Comparison of ENCODE assay signal across 14 mouse cellular contexts in genomic region chr12:77193225-77193716, GRCm38 (mm10). TPM values are rescaled to one million over a fixed set of nuclear protein-coding genes. Genes with fewer than 3 reads are reported as not detected.
DNase-seq lines count a peak whose midpoint lies in the region; ATAC-seq and TF ChIP-seq lines count a peak whose summit lies in the region.
"Had no signal": no experiment of that assay in that cellular context is flagged by ENCODE, and none has a peak within 500 bp of the region (broad histone marks: within the 10 kb centered on the region; RNA-seq: fewer than 3 reads in every experiment).

No protein-coding gene starts in this region.

- peaks cover 31 to 55% of the 10 kb centered on the region in 2 experiments for H3K4me1 ChIP-seq in MEL (ENCODE audit: control insufficient read depth in 1 of 2, insufficient read depth in 2 of 2, low read length in 2 of 2)
- H3K4me1 ChIP-seq in hindbrain, postnatal 0 days (ENCODE audit: insufficient read depth, low read length), result no peaks in the 10 kb centered on the region
- 0 out of 2 replicates have a peak, but pooled peaks cover 4% of the 10 kb centered on the region for H3K4me1 ChIP-seq in hindbrain, embryonic 10.5 days (replicated peaks)
- H3K4me1 ChIP-seq: forebrain, embryonic 13.5 days; limb, embryonic 13.5 days had no signal

- 84% methylated on average over 4 of the region's 4 CpGs for WGBS in hindbrain, postnatal 0 days
- WGBS in hindbrain, embryonic 10.5 days, result 83% methylated on average over 4 of the region's 4 CpGs

- no peak for TF ChIP-seq POLR2A in MEL (IDR thresholded peaks at IDR 0.05; ENCODE audit: control insufficient read depth in 1 of 2, insufficient read depth in 1 of 2, low read depth in 1 of 2, low read length in 2 of 2, poor library complexity in 1 of 2)

- peak; percentile 58 for DNase-seq in CD4-positive, CD25-positive, alpha-beta regulatory T cell, adult 2 months (ENCODE audit: low read depth, low spot score)
- DNase-seq in MEL (ENCODE audit: low read depth, low spot score), result peak; percentile 76
- peak; percentile 28 for DNase-seq in heart, postnatal 4 days
- DNase-seq in lung, postnatal 4 days, result peak; percentile 26 to 35
- no peak for DNase-seq in hindbrain, postnatal 0 days (ENCODE audit: low spot score)
- DNase-seq in hindbrain, embryonic 10.5 days (ENCODE audit: low spot score), result no peak
- DNase-seq in kidney, adult 11 months, result no peak
- no peak for DNase-seq in frontal cortex, postnatal 14 days (ENCODE audit: low spot score in 2 of 2)
- DNase-seq: adrenal gland, postnatal 10 days; cerebellum, adult 11-12 months had no signal

- H3K79me2 ChIP-seq in MEL (ENCODE audit: control insufficient read depth, insufficient read depth, low read length, poor library complexity), result peaks cover 36% of the 10 kb centered on the region

- no peaks in the 10 kb centered on the region for H3K9me3 ChIP-seq in MEL (replicated peaks; ENCODE audit: insufficient read depth, low read length)
- H3K9me3 ChIP-seq in hindbrain, postnatal 0 days (ENCODE audit: low read length), result no peaks in the 10 kb centered on the region
- no peaks in the 10 kb centered on the region for H3K9me3 ChIP-seq in hindbrain, embryonic 10.5 days
- H3K9me3 ChIP-seq: forebrain, embryonic 13.5 days; limb, embryonic 13.5 days had no signal

- H3K4me3 ChIP-seq in MEL (ENCODE audit: control insufficient read depth in 1 of 2, insufficient read depth in 1 of 2, low read depth in 2 of 2, low read length in 2 of 2), result peak overlapping the region; percentile 13 to 17; a peak in 3 of 4 replicates
- H3K4me3 ChIP-seq in hindbrain, postnatal 0 days (ENCODE audit: low read length), result no peak overlapping the region
- no peak overlapping the region for H3K4me3 ChIP-seq in hindbrain, embryonic 10.5 days
- H3K4me3 ChIP-seq: embryonic facial prominence, embryonic 12.5 days; forebrain, embryonic 13.5 days; limb, embryonic 13.5 days had no signal

- no peak for ATAC-seq in hindbrain, postnatal 0 days
- ATAC-seq: forebrain, embryonic 13.5 days had no signal

- peak; percentile 53 to 72; a peak in 3 of 4 replicates for TF ChIP-seq EP300 in MEL (IDR thresholded peaks at IDR 0.05; ENCODE audit: low read depth in 1 of 2, low read length in 2 of 2)

- peak overlapping the region; percentile 100 for H3K27ac ChIP-seq in MEL (ENCODE audit: control insufficient read depth, low read depth, low read length)
- H3K27ac ChIP-seq in hindbrain, postnatal 0 days, result no peak overlapping the region
- H3K27ac ChIP-seq in hindbrain, embryonic 10.5 days, result no peak overlapping the region
- H3K27ac ChIP-seq: embryonic facial prominence, embryonic 12.5 days; forebrain, embryonic 13.5 days; limb, embryonic 13.5 days; macrophage had no signal

- no peaks in the 10 kb centered on the region for H3K27me3 ChIP-seq in MEL (ENCODE audit: control insufficient read depth in 1 of 2, insufficient read depth in 2 of 2, low read length in 2 of 2)
- H3K27me3 ChIP-seq in hindbrain, postnatal 0 days (ENCODE audit: insufficient read depth, low read length), result no peaks in the 10 kb centered on the region
- H3K27me3 ChIP-seq in hindbrain, embryonic 10.5 days (ENCODE audit: insufficient read depth, poor library complexity, severe bottlenecking), result no peaks in the 10 kb centered on the region
- H3K27me3 ChIP-seq: embryonic facial prominence, embryonic 12.5 days; forebrain, embryonic 13.5 days; limb, embryonic 13.5 days had no signal

- peak overlapping the region; percentile 95 for H3K9ac ChIP-seq in MEL (ENCODE audit: control insufficient read depth, low read depth, low read length, poor library complexity, severe bottlenecking)
- no peak overlapping the region for H3K9ac ChIP-seq in hindbrain, postnatal 0 days (replicated peaks; ENCODE audit: low read length)
- H3K9ac ChIP-seq: embryonic facial prominence, embryonic 12.5 days; forebrain, embryonic 13.5 days; limb, embryonic 13.5 days had no signal

- no peak for TF ChIP-seq CTCF in MEL (IDR thresholded peaks at IDR 0.05 in 2 of 3, conservative IDR thresholded peaks at IDR 0.05 in 1 of 3; ENCODE audit: control insufficient read depth in 1 of 3, insufficient read depth in 1 of 3, low read depth in 2 of 3, low read length in 3 of 3, poor library complexity in 1 of 3, severe bottlenecking in 1 of 3)
- no peak for TF ChIP-seq CTCF in hindbrain, postnatal 0 days (IDR thresholded peaks at IDR 0.05; ENCODE audit: low read depth)

- peaks cover 0 to 63% of the 10 kb centered on the region in 2 experiments; a peak in 2 of 4 replicates for H3K36me3 ChIP-seq in MEL (ENCODE audit: control insufficient read depth in 1 of 2, insufficient read depth in 2 of 2, low read length in 2 of 2)
- H3K36me3 ChIP-seq in hindbrain, postnatal 0 days (ENCODE audit: insufficient read depth, low read length), result no peaks in the 10 kb centered on the region
- H3K36me3 ChIP-seq in hindbrain, embryonic 10.5 days, result no peaks in the 10 kb centered on the region
- H3K36me3 ChIP-seq: embryonic facial prominence, embryonic 12.5 days; limb, embryonic 13.5 days had no signal

- no peak; the same call in 1 of the 2 replicates for TF ChIP-seq RAD21 in MEL (IDR thresholded peaks at IDR 0.05; ENCODE audit: low read depth, low read length)

- no peak overlapping the region for H3K4me2 ChIP-seq in hindbrain, postnatal 0 days (ENCODE audit: low read depth, low read length)
- H3K4me2 ChIP-seq: embryonic facial prominence, embryonic 12.5 days; forebrain, embryonic 13.5 days; limb, embryonic 13.5 days had no signal

TF ChIP-seq in MEL, 35 proteins besides CTCF, POLR2A, EP300 and RAD21:
- peak; percentile 8; the same call in 1 of the 2 replicates for TF ChIP-seq SMC3 (IDR thresholded peaks at IDR 0.05; ENCODE audit: low read depth, low read length)
- 0 out of 2 replicates have a peak, but pooled peaks have one; percentile 14 for TF ChIP-seq MYC (IDR thresholded peaks at IDR 0.05; ENCODE audit: low read depth, low read length)
- no peak for TF ChIP-seq UBTF (IDR thresholded peaks at IDR 0.05; ENCODE audit: borderline replicate concordance, insufficient read depth, low read depth, low read length)
- peak; percentile 95 for TF ChIP-seq ETS1 (IDR thresholded peaks at IDR 0.05; ENCODE audit: low read depth, low read length)
- 0 out of 2 replicates have a peak, but pooled peaks have one; percentile 30 for TF ChIP-seq MYB (IDR thresholded peaks at IDR 0.05; ENCODE audit: low read depth, low read length)
- TF ChIP-seq CHD2 (IDR thresholded peaks at IDR 0.05; ENCODE audit: low read length), result no peak
- TF ChIP-seq JUND (IDR thresholded peaks at IDR 0.05; ENCODE audit: low read depth, low read length), result no peak
- no peak for TF ChIP-seq POLR2AphosphoS5 (IDR thresholded peaks at IDR 0.05; ENCODE audit: borderline replicate concordance, low read depth, low read length)
- 0 out of 2 replicates have a peak, but pooled peaks have one; percentile 48 for TF ChIP-seq ELF1 (IDR thresholded peaks at IDR 0.05; ENCODE audit: low read depth, low read length)
- TF ChIP-seq USF2 (IDR thresholded peaks at IDR 0.05; ENCODE audit: borderline replicate concordance in 1 of 2, insufficient read depth in 1 of 2, low read depth in 1 of 2, low read length in 2 of 2), result no peak
- TF ChIP-seq ZC3H11A (IDR thresholded peaks at IDR 0.05; ENCODE audit: low read depth, low read length), result 0 out of 2 replicates have a peak, but pooled peaks have one; percentile 0
- peak; percentile 75 for TF ChIP-seq MAX (IDR thresholded peaks at IDR 0.05; ENCODE audit: low read length)
- TF ChIP-seq GABPA (IDR thresholded peaks at IDR 0.05; ENCODE audit: low read depth, low read length), result 0 out of 2 replicates have a peak, but pooled peaks have one; percentile 36
- 0 out of 2 replicates have a peak, but pooled peaks have one; percentile 44 for TF ChIP-seq HCFC1 (IDR thresholded peaks at IDR 0.05; ENCODE audit: low read depth, low read length)
- TF ChIP-seq MEF2A (IDR thresholded peaks at IDR 0.05; ENCODE audit: extremely low read depth, insufficient replicate concordance, low read depth, low read length, poor library complexity, severe bottlenecking), result peak; percentile 96
- TF ChIP-seq POLR2AphosphoS2 (IDR thresholded peaks at IDR 0.05; ENCODE audit: low read length), result no peak
- peak; percentile 28; the same call in 1 of the 2 replicates for TF ChIP-seq TCF12 (IDR thresholded peaks at IDR 0.05; ENCODE audit: low read depth, low read length)
- 0 out of 2 replicates have a peak, but pooled peaks have one; percentile 26 for TF ChIP-seq ZNF384 (IDR thresholded peaks at IDR 0.05; ENCODE audit: low read depth, low read length)
- peak; percentile 79 for TF ChIP-seq SIN3A (IDR thresholded peaks at IDR 0.05; ENCODE audit: low read length)
- TF ChIP-seq BHLHE40 (IDR thresholded peaks at IDR 0.05; ENCODE audit: borderline replicate concordance, low read depth, low read length), result peak; percentile 49; the same call in 1 of the 2 replicates
- TF ChIP-seq MAZ (IDR thresholded peaks at IDR 0.05; ENCODE audit: low read depth, low read length), result no peak
- TF ChIP-seq MXI1 (IDR thresholded peaks at IDR 0.05; ENCODE audit: low read depth, low read length), result no peak
- TF ChIP-seq ZMIZ1 (IDR thresholded peaks at IDR 0.05; ENCODE audit: low read depth, low read length), result peak; percentile 38; the same call in 1 of the 2 replicates
- peak; percentile 26; the same call in 1 of the 2 replicates for TF ChIP-seq NELFE (IDR thresholded peaks at IDR 0.05; ENCODE audit: low read depth, low read length)

RNA-seq across cellular contexts. Expression of gene Fut8, which starts 44.7 kb away (rescaled TPM):
- 61.3 and 82.5 TPM in 2 replicates for total RNA-seq in MEL (2012; rRNA removed)
- polyA plus RNA-seq in MEL (2012; ENCODE audit: insufficient read depth in 1 of 2, insufficient read length in 2 of 2, low read depth in 1 of 2, low replicate concordance in 2 of 2, missing spikeins in 1 of 2), result 10 to 100 TPM; 73.7 to 90.0 TPM
- total RNA-seq in heart, postnatal 4 days (2021), result 10 to 100 TPM; 21.9 to 22.3 TPM
- total RNA-seq in hindbrain, postnatal 0 days (2014; rRNA removed), result 58.5 and 70.7 TPM in 2 replicates
- 70.3 and 71.3 TPM in 2 replicates for polyA plus RNA-seq in hindbrain, postnatal 0 days (2015; fragmentation: Nextera tagmentation; extraction: Ambion mirVana)
- polyA plus RNA-seq in hindbrain, embryonic 10.5 days (2016; fragmentation: Nextera tagmentation; extraction: Ambion mirVana), result 25.8 and 31.9 TPM in 2 replicates

Comparison
In these comparisons a context has a peak if more than half of its experiments do, and no peak if none do; other contexts are left out.
1. DNase-seq: peak in CD4-positive, CD25-positive, alpha-beta regulatory T cell, adult 2 months (single experiment), MEL (single experiment), heart, postnatal 4 days (single experiment) and lung, postnatal 4 days (2 of 2); none in hindbrain, postnatal 0 days (single experiment), hindbrain, embryonic 10.5 days (single experiment), kidney, adult 11 months (single experiment) and frontal cortex, postnatal 14 days (0 of 2).
2. H3K4me3 ChIP-seq: peak in MEL (2 of 2); none in hindbrain, postnatal 0 days (single experiment) and hindbrain, embryonic 10.5 days (single experiment).